Mouse (Mus musculus) embryonic fibroblast, embryonic 13.5 days (primary cell): Measurements from ENCODE around the gene Eif4g3. TPM values are rescaled to one million over a fixed set of nuclear protein-coding genes. Genes with fewer than 3 reads are reported as not detected.

Experiments used
- H3K27ac ChIP-seq: 2 replicates; pipeline ENCODE4 v1.5.1; 2012; ENCODE audit warnings: low read length, control low read depth, inconsistent platforms; ENCODE audit not compliant: insufficient read depth
- H3K4me1 ChIP-seq: 2 replicates; pipeline ENCODE4 v1.6.1; 2011; ENCODE audit warnings: low read length; ENCODE audit not compliant: control insufficient read depth, insufficient read depth
- H3K4me3 ChIP-seq: 2 replicates; pipeline ENCODE4 v1.5.1; 2011; ENCODE audit warnings: mild to moderate bottlenecking, control low read depth, low read length; ENCODE audit not compliant: insufficient read depth
- CTCF ChIP-seq: IDR thresholded peaks from 2 replicates; pipeline ENCODE4 v1.5.1; 2011; ENCODE audit warnings: mild to moderate bottlenecking, control low read depth, low read length, moderate library complexity, borderline replicate concordance; ENCODE audit not compliant: insufficient read depth
- POLR2A ChIP-seq: IDR thresholded peaks from 2 replicates; pipeline ENCODE4 v1.6.1; 2011; ENCODE audit warnings: low read depth, mild to moderate bottlenecking, control low read depth, low read length, moderate library complexity
- polyA plus RNA-seq: library from polyadenylated mRNA; stranded (reverse); fragments of >200 nt; gene quantifications from 2 replicates; pipeline ENCODE4 v1.2.4, GENCODE M21; 2011; ENCODE audit warnings: low read depth; ENCODE audit not compliant: missing spikeins, insufficient read length

Eif4g3 gene
- polyA plus RNA-seq, 1 experiment, result 83.4 TPM

DNA sequence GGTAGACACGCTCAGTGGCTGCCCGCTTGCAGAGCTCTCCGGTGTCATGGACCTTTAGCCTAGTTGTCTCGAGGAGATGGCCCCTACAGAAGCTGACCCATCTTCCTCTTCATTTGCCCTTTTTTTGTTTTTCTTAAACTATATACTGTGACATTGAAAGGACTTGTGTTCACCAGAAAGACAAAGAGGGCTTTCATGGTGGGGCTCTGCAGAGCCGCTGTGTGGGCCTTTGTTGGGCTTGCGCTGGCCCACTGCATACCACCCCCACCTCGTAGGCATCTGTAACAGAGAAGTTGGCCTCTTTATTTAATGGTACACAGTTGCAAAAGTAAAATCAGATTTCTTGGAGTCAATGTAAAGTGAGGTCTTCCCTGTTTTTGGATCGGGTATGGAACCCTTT, 44.3 kb downstream of the Eif4g3 start:
- H3K4me1 ChIP-seq, result peaks cover 11% of the 10 kb centered on the region
- no peak overlapping the region for H3K4me3 ChIP-seq
- no peak overlapping the region for H3K27ac ChIP-seq
- TF ChIP-seq POLR2A, result no peak
- no peak for TF ChIP-seq CTCF

DNA sequence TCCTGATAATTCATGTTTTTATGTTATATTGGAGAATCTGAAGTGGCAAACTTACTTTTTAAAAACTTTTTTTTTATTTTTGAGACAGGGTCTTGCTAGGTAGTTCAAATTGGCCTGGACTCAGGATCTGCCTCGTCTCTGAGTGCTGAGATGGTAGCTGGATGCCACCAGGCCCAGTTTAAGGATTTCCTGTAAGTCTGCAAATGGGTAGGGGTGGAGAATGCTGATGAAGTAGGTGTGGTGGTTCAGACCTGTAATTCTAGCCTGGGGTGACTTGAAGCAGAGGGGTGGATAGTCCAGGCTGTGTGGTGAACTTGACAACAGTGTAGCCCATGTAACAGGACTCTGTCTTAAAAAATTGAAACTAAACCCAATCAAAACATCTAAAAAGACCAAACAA, 45.1 kb downstream of the Eif4g3 start:
- Histone ChIP-seq H3K4me3 (no peak overlapping the region), H3K27ac (no peak overlapping the region), H3K4me1 (peaks cover 15% of the 10 kb centered on the region)
- TF ChIP-seq POLR2A (no peak), CTCF (no peak)

DNA sequence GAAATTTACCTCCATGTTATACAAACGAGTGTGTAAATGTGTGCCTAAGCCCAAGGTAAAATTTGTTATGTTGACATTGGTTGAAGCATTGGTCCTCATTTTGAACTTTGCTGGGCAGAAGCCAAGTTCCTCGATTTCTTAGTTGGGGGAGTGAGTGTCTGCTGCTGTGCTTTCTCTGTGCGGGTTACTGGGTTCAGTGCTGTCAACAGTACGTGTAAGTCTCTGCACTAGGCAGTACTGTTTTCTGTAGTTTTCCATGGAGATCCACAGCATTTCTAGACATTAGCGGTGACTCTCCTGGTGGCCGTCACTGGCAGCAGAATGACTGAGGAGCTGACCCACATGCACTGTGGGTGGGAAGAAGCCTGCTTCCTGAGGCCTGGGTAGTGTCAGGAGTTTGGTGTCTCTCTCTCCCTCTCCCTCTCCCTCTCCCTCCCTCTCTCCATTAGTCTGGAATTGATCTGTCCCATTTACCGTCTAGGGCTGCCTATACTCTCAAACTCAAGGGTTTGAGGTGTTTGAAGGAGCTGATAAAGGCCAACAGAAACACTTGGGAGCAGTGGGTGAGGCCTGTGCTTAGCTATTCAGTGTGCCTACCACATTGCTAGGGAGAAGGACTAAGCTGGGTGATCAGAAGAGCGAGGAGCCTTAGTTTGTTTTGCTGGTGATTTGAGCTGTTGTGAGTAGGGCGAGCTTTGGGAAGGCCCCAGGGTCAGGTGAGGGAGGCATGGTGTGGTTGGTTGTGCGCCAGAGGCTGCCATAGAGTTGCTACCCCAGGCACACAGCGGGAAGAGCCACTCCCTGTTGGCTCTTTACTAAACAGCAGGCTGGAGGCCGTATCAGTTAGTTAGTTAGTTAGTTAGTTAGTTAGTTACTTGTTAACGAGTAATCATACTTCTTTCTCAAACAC, 45.8 kb downstream of the Eif4g3 start:
- Histone ChIP-seq H3K27ac (no peak overlapping the region), H3K4me1 (peaks cover 15% of the 10 kb centered on the region), H3K4me3 (no peak overlapping the region)
- TF ChIP-seq POLR2A (no peak), CTCF (no peak)

DNA sequence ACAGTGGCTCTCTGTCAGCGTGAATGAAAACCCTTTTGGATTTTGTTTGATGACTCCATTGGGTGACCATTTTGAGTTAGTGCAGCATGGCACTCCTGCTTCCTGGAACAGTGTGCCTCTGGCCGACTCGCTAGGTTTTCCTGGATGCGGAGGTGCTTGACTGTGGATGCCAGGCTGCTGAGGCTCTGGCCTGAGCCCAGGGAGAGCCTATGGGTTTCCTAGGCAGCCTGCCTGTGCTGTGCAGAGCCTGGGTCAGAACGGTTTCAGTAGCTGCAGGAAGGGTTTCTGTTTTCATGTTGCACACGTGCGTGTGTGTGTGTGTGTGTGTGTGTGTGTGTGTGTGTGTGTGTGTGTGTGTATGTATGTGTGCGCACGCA, 46.4 kb downstream of the Eif4g3 start:
- Histone ChIP-seq H3K4me3 (no peak overlapping the region), H3K4me1 (peaks cover 15% of the 10 kb centered on the region), H3K27ac (no peak overlapping the region)
- TF ChIP-seq CTCF (no peak), POLR2A (no peak)

DNA sequence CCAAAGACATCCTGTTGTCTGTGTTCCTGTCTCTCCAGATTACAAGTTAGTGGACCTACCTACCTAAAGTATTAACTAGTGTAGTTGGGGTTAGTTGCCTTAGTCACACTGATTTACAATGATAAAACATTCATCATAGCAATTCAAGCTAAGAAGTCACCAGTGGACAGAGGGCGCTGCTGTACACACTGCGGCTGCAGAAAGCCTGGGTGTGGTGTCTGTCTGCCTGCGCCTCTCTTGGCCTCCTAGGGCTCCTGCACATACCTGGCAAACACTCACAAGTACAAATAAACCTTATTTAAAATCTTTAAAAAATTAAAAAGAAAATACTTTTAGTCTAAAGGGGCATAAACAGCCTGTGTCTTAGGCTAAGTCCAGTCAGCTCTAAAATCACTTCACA, 47.8 kb downstream of the Eif4g3 start:
- H3K27ac ChIP-seq, result no peak overlapping the region
- H3K4me1 ChIP-seq, result peaks cover 15% of the 10 kb centered on the region
- TF ChIP-seq CTCF, result peak; percentile 40; the same call in 1 of the 2 replicates
- TF ChIP-seq POLR2A, result no peak
- no peak overlapping the region for H3K4me3 ChIP-seq

DNA sequence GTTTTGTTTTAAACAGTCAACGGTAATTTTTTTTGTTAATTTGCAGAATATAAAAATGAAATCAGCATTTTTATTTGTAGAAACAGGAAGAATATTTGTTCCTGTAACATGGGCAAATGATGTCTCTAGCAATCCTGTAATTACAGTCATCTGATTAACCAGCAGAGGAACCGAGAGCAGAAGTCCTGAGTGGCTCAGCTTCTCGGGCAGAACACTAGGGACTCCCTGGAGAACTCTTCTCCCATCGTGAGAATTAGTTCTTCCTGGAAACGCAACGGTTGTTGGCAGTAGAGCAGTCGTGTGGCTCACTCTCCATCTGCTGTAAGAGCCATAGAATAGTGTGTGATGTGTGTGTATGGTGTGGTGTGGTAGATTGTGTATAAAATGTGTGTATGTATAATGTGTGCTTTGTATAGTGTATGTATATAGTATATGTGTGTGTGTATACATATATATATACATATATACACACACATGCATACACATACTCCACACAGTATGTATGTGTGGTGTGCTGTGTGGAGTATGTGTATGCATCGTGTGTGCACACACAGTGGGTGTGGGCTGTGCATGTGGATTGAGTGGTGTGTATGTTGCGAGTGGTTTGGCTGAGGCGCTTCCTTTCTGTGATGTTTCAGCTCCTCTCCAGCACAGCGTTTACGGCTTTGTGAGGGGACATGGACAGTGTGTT, 48.9 kb downstream of the Eif4g3 start:
- Histone ChIP-seq H3K4me3 (no peak overlapping the region), H3K4me1 (peaks cover 15% of the 10 kb centered on the region), H3K27ac (peak overlapping the region; percentile 37; the same call in 1 of the 2 replicates)
- TF ChIP-seq POLR2A (no peak), CTCF (no peak)

DNA sequence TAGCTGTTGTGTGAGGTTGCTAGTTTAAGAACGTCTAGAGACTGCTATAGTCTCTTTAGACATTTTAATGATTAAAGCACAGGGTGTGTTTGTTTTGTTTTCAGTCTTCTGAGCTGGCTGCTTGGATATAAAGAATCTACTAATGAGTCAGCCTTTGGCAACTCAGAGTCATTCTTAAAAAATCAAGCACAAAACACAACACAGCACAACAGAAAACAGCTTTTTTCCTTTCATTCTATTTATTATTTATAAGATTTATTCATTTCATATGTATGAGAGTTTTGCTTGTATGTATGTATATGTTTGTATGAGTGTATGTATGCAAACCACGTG, 49.4 kb downstream of the Eif4g3 start:
- TF ChIP-seq CTCF (no peak), POLR2A (no peak)

DNA sequence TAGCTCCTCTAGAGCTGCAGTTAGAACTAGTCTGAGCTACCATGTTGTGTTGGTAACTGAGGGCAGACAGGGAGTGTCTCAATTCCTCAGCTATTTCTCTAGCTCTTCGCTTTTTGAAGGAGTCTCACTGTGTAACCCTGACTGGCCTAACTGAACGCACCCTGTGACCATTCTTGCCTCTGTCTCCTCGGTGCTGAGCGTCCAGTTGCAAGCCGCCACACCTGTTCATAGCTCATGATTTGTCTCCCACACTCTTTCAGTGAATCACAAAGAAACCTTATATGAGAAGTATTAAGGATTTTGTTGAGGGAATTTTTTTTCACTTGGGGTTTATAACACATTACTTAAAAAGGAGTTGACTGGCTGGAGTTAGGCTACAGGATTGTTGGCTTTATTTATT, 49.8 kb downstream of the Eif4g3 start:
- Histone ChIP-seq H3K4me3 (no peak overlapping the region), H3K27ac (no peak overlapping the region), H3K4me1 (peaks cover 15% of the 10 kb centered on the region)
- TF ChIP-seq POLR2A, result no peak
- no peak for TF ChIP-seq CTCF

More for the DNA sequence above, 49.4 kb downstream of the Eif4g3 start:
- Histone ChIP-seq H3K4me3 (no peak overlapping the region), H3K4me1 (peaks cover 15% of the 10 kb centered on the region), H3K27ac (peak overlapping the region; percentile 37; the same call in 1 of the 2 replicates)

DNA sequence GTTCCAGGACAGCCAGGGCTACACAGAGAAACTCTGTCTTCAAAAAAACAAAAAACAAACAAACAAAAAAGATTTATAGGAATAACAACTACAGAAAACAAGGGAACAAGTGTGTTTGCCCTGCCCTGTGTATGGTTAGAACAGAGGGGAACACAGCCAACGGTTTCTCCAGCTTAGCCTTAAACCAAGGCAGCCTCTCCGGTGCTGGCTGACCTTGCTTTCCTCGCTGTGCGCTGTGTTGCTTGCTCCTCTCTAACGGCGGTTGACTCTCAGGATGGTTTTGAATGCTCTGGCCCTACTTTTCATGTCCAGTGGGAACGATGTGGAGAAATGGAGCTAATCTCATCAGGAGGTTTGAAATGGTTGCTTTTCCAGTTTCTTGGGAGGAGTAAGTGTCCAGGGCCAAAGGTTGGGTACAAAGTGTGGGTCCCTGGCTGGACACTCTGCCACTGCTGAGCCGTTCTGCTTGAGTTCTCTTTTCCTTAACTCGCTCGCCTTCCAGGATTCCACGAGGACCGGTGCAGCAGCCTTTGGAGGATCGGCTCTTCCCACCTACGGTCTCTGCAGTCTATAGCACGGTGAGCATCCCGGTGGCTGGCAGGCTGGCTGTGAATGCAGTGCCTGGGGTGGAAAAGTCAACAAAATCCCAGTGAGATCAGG, 52.1 kb downstream of the Eif4g3 start:
- Histone ChIP-seq H3K4me1 (peaks cover 14% of the 10 kb centered on the region), H3K4me3 (no peak overlapping the region), H3K27ac (no peak overlapping the region)
- TF ChIP-seq POLR2A, result no peak
- TF ChIP-seq CTCF, result no peak

DNA sequence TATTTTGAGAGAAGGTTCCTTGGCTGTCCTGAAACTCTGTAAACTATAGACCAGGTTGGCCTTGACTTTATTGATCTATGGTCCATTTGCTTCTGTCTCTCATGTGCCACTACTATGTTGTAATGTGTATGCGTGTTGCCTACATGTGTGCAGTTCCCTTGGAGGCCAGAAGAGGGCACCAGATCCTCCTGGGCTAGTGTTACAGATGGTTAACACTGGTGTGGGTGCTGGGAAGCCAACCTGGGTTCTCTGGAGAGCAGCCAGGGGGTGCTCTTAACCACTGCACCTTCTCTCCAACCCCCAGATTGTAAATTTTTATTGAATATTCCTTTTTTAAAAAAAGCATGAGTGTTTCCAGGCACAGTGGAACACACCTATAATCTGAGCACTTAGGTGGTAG, 53.0 kb downstream of the Eif4g3 start:
- TF ChIP-seq POLR2A, result no peak
- peak; percentile 27; the same call in 1 of the 2 replicates for TF ChIP-seq CTCF
- Histone ChIP-seq H3K27ac (no peak overlapping the region), H3K4me1 (peaks cover 14% of the 10 kb centered on the region), H3K4me3 (no peak overlapping the region)
